In the genomic region with DNA sequence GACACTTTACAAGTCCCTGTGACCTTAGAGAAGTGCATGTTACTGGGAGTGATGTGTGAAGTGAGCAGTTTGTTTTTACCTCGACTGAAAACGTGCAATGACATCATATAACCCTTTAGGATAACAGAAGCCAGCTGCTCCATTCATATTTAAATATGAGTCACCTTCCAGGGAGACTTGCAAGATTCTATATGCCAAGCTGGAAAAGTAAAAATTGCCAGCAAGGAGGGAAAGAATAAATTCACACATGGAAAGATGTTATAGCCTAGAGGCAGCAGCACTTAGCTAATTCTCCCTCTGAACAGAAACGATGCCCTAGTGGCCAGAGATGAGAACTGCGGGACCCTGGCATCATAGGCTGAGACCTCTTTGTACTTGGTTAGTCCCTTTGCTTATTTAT, we compare ENCODE assay signal across 9 mouse cellular contexts.
A peak's percentile ranks its signal among the peaks of the same experiment; 100 is the strongest.
DNase-seq lines count a peak whose midpoint lies in the region; ATAC-seq lines count a peak whose summit lies in the region.
"Had no signal": no experiment of that assay in that cellular context is flagged by ENCODE, and none has a peak within 500 bp of the region (broad histone marks: within the 10 kb centered on the region; RNA-seq: fewer than 3 reads in every experiment).

No protein-coding gene starts in this region.

- H3K36me3 ChIP-seq in hindbrain, embryonic 11.5 days (ENCODE audit: control insufficient read depth, insufficient read depth, low read length): no peaks in the 10 kb centered on the region
- no peaks in the 10 kb centered on the region for H3K36me3 ChIP-seq in hindbrain, embryonic 16.5 days (ENCODE audit: control insufficient read depth, insufficient read depth, low read length)
- H3K36me3 ChIP-seq in forebrain, embryonic 16.5 days (ENCODE audit: control insufficient read depth, insufficient read depth): no peaks in the 10 kb centered on the region
- H3K36me3 ChIP-seq: embryonic facial prominence, embryonic 12.5 days had no signal

- H3K27me3 ChIP-seq in hindbrain, embryonic 11.5 days (ENCODE audit: control insufficient read depth, insufficient read depth, low read length): no peaks in the 10 kb centered on the region
- no peaks in the 10 kb centered on the region for H3K27me3 ChIP-seq in hindbrain, embryonic 16.5 days (replicated peaks; ENCODE audit: control insufficient read depth, insufficient read depth, low read length)
- no peaks in the 10 kb centered on the region for H3K27me3 ChIP-seq in forebrain, embryonic 16.5 days (replicated peaks; ENCODE audit: control insufficient read depth, insufficient read depth, low read length)
- H3K27me3 ChIP-seq: embryonic facial prominence, embryonic 12.5 days had no signal

- no peaks in the 10 kb centered on the region for H3K4me1 ChIP-seq in hindbrain, embryonic 11.5 days (replicated peaks; ENCODE audit: control insufficient read depth, insufficient read depth, low read length)
- H3K4me1 ChIP-seq in hindbrain, embryonic 16.5 days (ENCODE audit: control insufficient read depth, insufficient read depth, low read depth, low read length): no peaks in the 10 kb centered on the region
- H3K4me1 ChIP-seq in forebrain, embryonic 16.5 days (replicated peaks; ENCODE audit: control insufficient read depth, insufficient read depth, low read length): no peaks in the 10 kb centered on the region
- H3K4me1 ChIP-seq: embryonic facial prominence, embryonic 12.5 days had no signal

- DNase-seq in hindbrain, embryonic 11.5 days (ENCODE audit: low spot score): peak; percentile 57
- DNase-seq in urinary bladder, postnatal 14 days (ENCODE audit: low spot score): peak; percentile 27
- DNase-seq in urinary bladder, postnatal 10 days (ENCODE audit: low spot score): no peak
- DNase-seq in urinary bladder, postnatal 4 days (ENCODE audit: low spot score in 2 of 2): no peak
- DNase-seq in urinary bladder, adult 2 months (ENCODE audit: low spot score): no peak

- H3K4me3 ChIP-seq in hindbrain, embryonic 11.5 days (ENCODE audit: low read depth, low read length): no peak overlapping the region
- no peak overlapping the region for H3K4me3 ChIP-seq in hindbrain, embryonic 16.5 days (ENCODE audit: low read length)
- no peak overlapping the region for H3K4me3 ChIP-seq in forebrain, embryonic 16.5 days (replicated peaks; ENCODE audit: low read length)
- H3K4me3 ChIP-seq: embryonic facial prominence, embryonic 12.5 days had no signal

- no peak for ATAC-seq in hindbrain, embryonic 11.5 days (ENCODE audit: low FRiP score)
- ATAC-seq in hindbrain, embryonic 16.5 days: no peak
- peak; percentile 49; the same call in 1 of the 2 replicates for ATAC-seq in forebrain, embryonic 16.5 days
- peak; percentile 75; the same call in 1 of the 2 replicates for ATAC-seq in megakaryocyte progenitor cell, adult 5-6 weeks (replicated peaks; ENCODE audit: poor library complexity)

- no peak overlapping the region for H3K27ac ChIP-seq in hindbrain, embryonic 11.5 days (ENCODE audit: low read depth, low read length)
- no peak overlapping the region for H3K27ac ChIP-seq in hindbrain, embryonic 16.5 days (ENCODE audit: low read depth, low read length)
- no peak overlapping the region for H3K27ac ChIP-seq in forebrain, embryonic 16.5 days (ENCODE audit: low read length)
- H3K27ac ChIP-seq: embryonic facial prominence, embryonic 12.5 days had no signal

- no peak overlapping the region for H3K9ac ChIP-seq in hindbrain, embryonic 11.5 days (ENCODE audit: low read depth, low read length)
- H3K9ac ChIP-seq in hindbrain, embryonic 16.5 days (ENCODE audit: low read depth, low read length): no peak overlapping the region
- no peak overlapping the region for H3K9ac ChIP-seq in forebrain, embryonic 16.5 days (replicated peaks; ENCODE audit: low read depth, low read length)
- H3K9ac ChIP-seq: embryonic facial prominence, embryonic 12.5 days had no signal

- H3K4me2 ChIP-seq in hindbrain, embryonic 11.5 days (replicated peaks; ENCODE audit: low read depth, low read length): no peak overlapping the region
- H3K4me2 ChIP-seq in hindbrain, embryonic 16.5 days (ENCODE audit: low read length): no peak overlapping the region
- no peak overlapping the region for H3K4me2 ChIP-seq in forebrain, embryonic 16.5 days (ENCODE audit: low read length)
- H3K4me2 ChIP-seq: embryonic facial prominence, embryonic 12.5 days had no signal

- H3K9me3 ChIP-seq in hindbrain, embryonic 11.5 days (ENCODE audit: control insufficient read depth, low read length): no peaks in the 10 kb centered on the region
- H3K9me3 ChIP-seq in hindbrain, embryonic 16.5 days (ENCODE audit: control insufficient read depth, low read length): no peaks in the 10 kb centered on the region
- H3K9me3 ChIP-seq in forebrain, embryonic 16.5 days (ENCODE audit: control insufficient read depth, low read length): no peaks in the 10 kb centered on the region
- H3K9me3 ChIP-seq: embryonic facial prominence, embryonic 12.5 days had no signal

- WGBS in hindbrain, embryonic 11.5 days: 57% methylated on average over 4 of the region's 4 CpGs
- WGBS in hindbrain, embryonic 16.5 days: 55% methylated on average over 4 of the region's 4 CpGs
- 28% methylated on average over 4 of the region's 4 CpGs for WGBS in forebrain, embryonic 16.5 days

Comparison
In these comparisons a context has a peak if more than half of its experiments do, and no peak if none do; other contexts are left out.
1. DNase-seq: peak in hindbrain, embryonic 11.5 days (single experiment) and urinary bladder, postnatal 14 days (single experiment); none in urinary bladder, postnatal 10 days (single experiment), urinary bladder, postnatal 4 days (0 of 2) and urinary bladder, adult 2 months (single experiment).
2. ATAC-seq: peak in forebrain, embryonic 16.5 days (single experiment) and megakaryocyte progenitor cell, adult 5-6 weeks (single experiment); none in hindbrain, embryonic 11.5 days (single experiment) and hindbrain, embryonic 16.5 days (single experiment).